Mouse (Mus musculus) embryonic fibroblast, embryonic 13.5 days (primary cell): ENCODE measurements around the gene Ssty2. TPM values are rescaled to one million over a fixed set of nuclear protein-coding genes. Genes with fewer than 3 reads are reported as not detected.
"Not testable (repeated sequence)": the region's sequence is repeated elsewhere in the genome, so short reads cannot be mapped to it uniquely, and the experiment has no call there.

ENCODE experiments used
- H3K27ac ChIP-seq: 2 replicates; pipeline ENCODE4 v1.5.1; 2012; ENCODE audit warnings: low read length, control low read depth, inconsistent platforms; ENCODE audit not compliant: insufficient read depth
- H3K4me1 ChIP-seq: 2 replicates; pipeline ENCODE4 v1.6.1; 2011; ENCODE audit warnings: low read length; ENCODE audit not compliant: control insufficient read depth, insufficient read depth
- H3K4me3 ChIP-seq: 2 replicates; pipeline ENCODE4 v1.5.1; 2011; ENCODE audit warnings: mild to moderate bottlenecking, control low read depth, low read length; ENCODE audit not compliant: insufficient read depth
- polyA plus RNA-seq: library from polyadenylated mRNA; stranded (reverse); fragments of >200 nt; gene quantifications from 2 replicates; pipeline ENCODE4 v1.2.4, GENCODE M21; 2011; ENCODE audit warnings: low read depth; ENCODE audit not compliant: missing spikeins, insufficient read length

The Ssty2 gene
- not detected in 2 replicates for polyA plus RNA-seq

GRCm38 (mm10) chrY:67047972-67048371, at the start of gene Ssty2:
TSS of gene Ssty2 (minus strand) at chrY:67048072.
- not testable (repeated sequence) for H3K4me3 ChIP-seq, H3K27ac ChIP-seq, H3K4me1 ChIP-seq
